Mouse (Mus musculus): ENCODE measurements around the gene Aldoc. TPM values are rescaled to one million over a fixed set of nuclear protein-coding genes. Genes with fewer than 3 reads are reported as not detected.

Aldoc gene
- polyA plus RNA-seq, 1 experiment from 2014 or later, result 1.6 TPM

DNA sequence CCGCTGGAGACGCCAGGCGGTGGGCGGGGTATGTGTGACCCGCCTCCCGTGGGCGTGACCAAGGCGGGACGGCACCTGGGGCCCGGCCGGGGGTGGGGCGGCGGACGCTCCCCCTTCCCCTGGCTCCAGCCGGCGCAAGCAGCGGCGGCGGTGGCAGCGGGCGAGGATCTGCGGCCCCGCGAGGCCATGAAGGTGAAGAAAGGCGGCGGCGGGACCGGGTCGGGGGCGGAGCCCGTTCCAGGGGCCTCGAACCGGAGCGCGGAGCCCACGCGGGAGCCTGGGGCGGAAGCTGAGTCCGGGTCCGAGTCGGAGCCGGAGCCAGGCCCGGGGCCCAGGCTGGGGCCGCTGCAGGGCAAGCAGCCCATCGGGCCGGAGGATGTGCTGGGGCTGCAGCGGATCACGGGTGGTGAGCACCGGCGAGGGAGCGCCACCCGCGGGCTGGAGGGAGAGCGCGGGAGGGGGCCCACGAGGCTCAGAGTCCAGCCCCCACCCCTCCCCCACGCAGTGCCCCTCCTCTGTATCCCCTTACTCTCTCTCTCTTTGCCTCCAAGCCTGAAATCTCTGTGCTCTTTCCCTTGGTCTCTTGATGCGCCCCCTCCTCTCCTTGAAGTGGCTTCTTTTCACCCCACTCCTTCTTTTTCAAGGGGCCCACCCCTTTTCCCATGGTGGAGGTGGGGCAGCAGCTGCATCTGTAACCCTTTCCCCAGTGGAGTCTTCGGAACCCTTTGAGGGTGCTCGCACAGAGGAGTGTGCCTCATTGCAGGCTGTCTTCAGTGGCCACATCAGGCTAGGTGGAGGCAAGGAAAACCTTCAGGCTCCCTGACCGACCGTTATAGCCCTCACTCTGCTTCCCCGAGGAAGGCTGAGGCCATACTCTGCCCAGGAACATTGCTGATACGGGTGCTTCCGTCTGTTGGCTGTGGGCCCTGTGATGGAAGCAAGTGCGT lies 20.9 kb downstream of the Aldoc start, which contains the start of gene Unc119:
Gene Unc119, plus strand, starts transcription at position 102 of the 947 bp plus-strand sequence.
- DNase-seq (ENCODE audit: low spot score), result peak; percentile 82
- Histone ChIP-seq H3K9me3 (replicated peaks) (no peaks in the 10 kb centered on the region), H3K27ac (replicated peaks) (peak within 1 kb of the TSS; percentile 95), H3K36me3 (peaks cover 43% of the 10 kb centered on the region), H3K4me3 (peak within 1 kb of the TSS; percentile 88), H3K4me1 (peaks cover 53% of the 10 kb centered on the region), H3K27me3 (ENCODE audit: low read depth, poor library complexity, severe bottlenecking) (no peaks in the 10 kb centered on the region)
- 2% methylated on average over 60 of the region's 66 CpGs for WGBS

- peaks cover 43% of the 10 kb centered on the region for H3K36me3 ChIP-seq
- 77% methylated on average over 6 of the region's 6 CpGs for WGBS
- H3K9me3 ChIP-seq (replicated peaks), result no peaks in the 10 kb centered on the region
- peak overlapping the region; percentile 95 for H3K27ac ChIP-seq (replicated peaks)
- no peak for DNase-seq (ENCODE audit: low spot score)
- peaks cover 53% of the 10 kb centered on the region for H3K4me1 ChIP-seq
- H3K27me3 ChIP-seq (ENCODE audit: low read depth, poor library complexity, severe bottlenecking), result no peaks in the 10 kb centered on the region
- H3K4me3 ChIP-seq, result peak overlapping the region; percentile 88
These were observed 21.6 kb downstream of the Aldoc start for GRCm38 (mm10) chr11:78344328-78344889.

DNA sequence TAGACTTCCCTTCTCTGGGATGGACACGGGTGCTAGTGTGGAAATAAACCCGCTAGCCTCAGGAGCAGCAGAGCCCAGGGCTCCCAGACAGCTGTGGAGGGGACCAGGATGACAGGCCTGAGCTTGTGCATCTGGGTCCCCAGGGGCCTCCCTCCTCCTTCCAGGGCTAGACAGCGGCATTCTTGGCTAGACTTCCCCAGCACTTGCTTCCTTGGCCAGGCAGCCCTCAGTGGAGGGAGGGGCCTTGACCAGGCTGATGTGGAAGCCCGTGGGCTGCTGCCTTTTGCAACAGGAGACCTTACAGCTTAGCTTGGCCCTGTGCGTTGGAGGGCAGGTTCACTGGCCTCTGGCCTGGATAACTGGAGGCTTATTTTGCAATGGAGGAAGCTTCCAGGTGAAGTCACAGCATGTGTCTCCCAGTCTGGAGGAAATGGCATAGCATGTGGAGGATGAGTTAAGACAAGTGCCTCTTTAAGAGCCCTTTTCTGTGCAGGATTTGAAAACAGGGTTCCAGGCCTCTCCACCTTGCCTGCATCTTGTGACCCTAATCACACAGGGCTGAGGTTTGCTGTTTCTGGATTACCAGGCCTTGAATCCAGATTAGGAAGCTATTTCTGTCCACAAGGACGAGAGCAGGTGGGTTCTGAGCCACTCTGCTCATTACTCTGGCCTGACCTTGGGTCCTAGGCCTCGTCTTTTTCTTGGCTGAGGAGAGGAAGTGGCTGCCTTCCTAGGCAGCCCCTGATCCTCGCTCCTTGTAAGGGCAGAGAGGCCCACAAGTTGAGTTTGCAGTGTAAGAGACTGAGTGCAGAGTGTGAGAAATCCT lies 22.3 kb downstream of the Aldoc start:
- H3K9me3 ChIP-seq (replicated peaks), result no peaks in the 10 kb centered on the region
- peak overlapping the region; percentile 46; the same call in 1 of the 2 replicates for H3K27ac ChIP-seq (replicated peaks)
- peak overlapping the region; percentile 88; the same call in 1 of the 2 replicates for H3K4me3 ChIP-seq
- 66% methylated on average over 8 of the region's 8 CpGs for WGBS
- DNase-seq (ENCODE audit: low spot score), result no peak
- peaks cover 57% of the 10 kb centered on the region for H3K4me1 ChIP-seq
- H3K36me3 ChIP-seq, result peaks cover 41% of the 10 kb centered on the region
- no peaks in the 10 kb centered on the region for H3K27me3 ChIP-seq (ENCODE audit: low read depth, poor library complexity, severe bottlenecking)

- no peak for DNase-seq (ENCODE audit: low spot score)
- 76% methylated on average over 7 of the region's 7 CpGs for WGBS
- Histone ChIP-seq H3K36me3 (peaks cover 34% of the 10 kb centered on the region), H3K9me3 (replicated peaks) (no peaks in the 10 kb centered on the region), H3K27ac (replicated peaks) (peak overlapping the region; percentile 46; the same call in 1 of the 2 replicates), H3K4me1 (peaks cover 57% of the 10 kb centered on the region), H3K27me3 (ENCODE audit: low read depth, poor library complexity, severe bottlenecking) (no peaks in the 10 kb centered on the region), H3K4me3 (0 out of 2 replicates have a peak overlapping the region, but pooled peaks have one; percentile 18)
These were observed 23.0 kb downstream of the Aldoc start for GRCm38 (mm10) chr11:78345801-78346200.

- Histone ChIP-seq H3K27ac (replicated peaks) (peak overlapping the region; percentile 46; the same call in 1 of the 2 replicates), H3K4me3 (no peak overlapping the region; the same call in 1 of the 2 replicates), H3K36me3 (peaks cover 28% of the 10 kb centered on the region), H3K4me1 (peaks cover 57% of the 10 kb centered on the region), H3K27me3 (ENCODE audit: low read depth, poor library complexity, severe bottlenecking) (no peaks in the 10 kb centered on the region), H3K9me3 (replicated peaks) (no peaks in the 10 kb centered on the region)
- DNase-seq (ENCODE audit: low spot score), result no peak
- 59% methylated on average over 6 of the region's 6 CpGs for WGBS
These were observed 23.7 kb downstream of the Aldoc start for GRCm38 (mm10) chr11:78346326-78347069.

- peak; percentile 68 for DNase-seq (ENCODE audit: low spot score)
- Histone ChIP-seq H3K36me3 (peaks cover 24% of the 10 kb centered on the region), H3K27ac (replicated peaks) (0 out of 2 replicates have a peak overlapping the region, but pooled peaks have one; percentile 46), H3K27me3 (ENCODE audit: low read depth, poor library complexity, severe bottlenecking) (no peaks in the 10 kb centered on the region), H3K4me3 (no peak overlapping the region), H3K9me3 (replicated peaks) (no peaks in the 10 kb centered on the region), H3K4me1 (peaks cover 57% of the 10 kb centered on the region)
- 92% methylated on average over 10 of the region's 10 CpGs for WGBS
These were observed 24.4 kb downstream of the Aldoc start for GRCm38 (mm10) chr11:78347070-78347754.

- Histone ChIP-seq H3K36me3 (peaks cover 24% of the 10 kb centered on the region), H3K9me3 (replicated peaks) (no peaks in the 10 kb centered on the region), H3K27me3 (ENCODE audit: low read depth, poor library complexity, severe bottlenecking) (no peaks in the 10 kb centered on the region), H3K4me3 (no peak overlapping the region), H3K27ac (replicated peaks) (no peak overlapping the region), H3K4me1 (peaks cover 55% of the 10 kb centered on the region)
- DNase-seq (ENCODE audit: low spot score), result no peak
- WGBS, result 78% methylated on average over 9 of the region's 9 CpGs
These were observed 25.1 kb downstream of the Aldoc start for GRCm38 (mm10) chr11:78347908-78348307.

GRCm38 (mm10) chr11:78348474-78348873 lies 25.7 kb downstream of the Aldoc start:
- DNase-seq (ENCODE audit: low spot score), result no peak
- Histone ChIP-seq H3K36me3 (peaks cover 24% of the 10 kb centered on the region), H3K4me1 (peaks cover 49% of the 10 kb centered on the region), H3K4me3 (no peak overlapping the region), H3K27me3 (ENCODE audit: low read depth, poor library complexity, severe bottlenecking) (no peaks in the 10 kb centered on the region), H3K27ac (replicated peaks) (no peak overlapping the region), H3K9me3 (replicated peaks) (no peaks in the 10 kb centered on the region)
- 52% methylated on average over 7 of the region's 7 CpGs for WGBS

GRCm38 (mm10) chr11:78349441-78350358 lies 26.9 kb downstream of the Aldoc start:
- H3K4me3 ChIP-seq, result no peak overlapping the region
- no peaks in the 10 kb centered on the region for H3K9me3 ChIP-seq (replicated peaks)
- H3K27me3 ChIP-seq (ENCODE audit: low read depth, poor library complexity, severe bottlenecking), result no peaks in the 10 kb centered on the region
- DNase-seq (ENCODE audit: low spot score), result no peak
- peaks cover 37% of the 10 kb centered on the region for H3K4me1 ChIP-seq
- WGBS, result 88% methylated on average over 4 of the region's 4 CpGs
- H3K36me3 ChIP-seq, result peaks cover 24% of the 10 kb centered on the region
- H3K27ac ChIP-seq (replicated peaks), result no peak overlapping the region

GRCm38 (mm10) chr11:78353081-78353480 lies 30.3 kb downstream of the Aldoc start:
- Histone ChIP-seq H3K27me3 (ENCODE audit: low read depth, poor library complexity, severe bottlenecking) (no peaks in the 10 kb centered on the region), H3K27ac (replicated peaks) (no peak overlapping the region), H3K4me3 (no peak overlapping the region), H3K9me3 (replicated peaks) (no peaks in the 10 kb centered on the region), H3K36me3 (peaks cover 18% of the 10 kb centered on the region), H3K4me1 (peaks cover 8% of the 10 kb centered on the region)
- WGBS, result 85% methylated on average over 1 of the region's 1 CpGs
- no peak for DNase-seq (ENCODE audit: low spot score)

Data from midbrain, embryonic 10.5 days (tissue).